Mouse (Mus musculus) MEL (cell line): Measurements from ENCODE around the gene Tmem87b. TPM values are rescaled to one million over a fixed set of nuclear protein-coding genes. Genes with fewer than 3 reads are reported as not detected.

Source experiments
- DNase-seq: peaks from one replicate; pipeline ENCODE4 v3.0.0; 2011; ENCODE audit warnings: low read depth, low spot score
- H3K27ac ChIP-seq: 2 replicates; pipeline ENCODE4 v1.5.1; 2012; ENCODE audit warnings: low read depth, mild to moderate bottlenecking, control low read depth, low read length, moderate library complexity; ENCODE audit not compliant: control insufficient read depth
- H3K27me3 ChIP-seq, 2 experiments: fragments of 150-350 bp in 1 of 2; sonication (generic) in 1 of 2; 2 replicates each; pipeline ENCODE4 v1.6.1; 2012; ENCODE audit warnings: low read length in 2 of 2, mild to moderate bottlenecking in 2 of 2, improper control_type of control experiment in 1 of 2, moderate library complexity in 1 of 2; ENCODE audit not compliant: insufficient read depth in 2 of 2, control insufficient read depth in 1 of 2
- H3K36me3 ChIP-seq, 2 experiments: 2 replicates each; pipeline ENCODE4 v1.6.1; 2012 to 2014; ENCODE audit warnings: low read length in 2 of 2, improper control_type of control experiment in 1 of 2, inconsistent platforms in 1 of 2, mild to moderate bottlenecking in 1 of 2; ENCODE audit not compliant: insufficient read depth in 2 of 2, control insufficient read depth in 1 of 2
- H3K4me1 ChIP-seq, 2 experiments: fragments of 150-350 bp in 1 of 2; sonication (generic) in 1 of 2; 2 replicates each; pipeline ENCODE4 v1.6.1; 2012; ENCODE audit warnings: low read length in 2 of 2, improper control_type of control experiment in 1 of 2, mild to moderate bottlenecking in 1 of 2; ENCODE audit not compliant: insufficient read depth in 2 of 2, control insufficient read depth in 1 of 2
- H3K4me3 ChIP-seq, 2 experiments: fragments of 150-350 bp in 1 of 2; sonication (generic) in 1 of 2; 2 replicates each; pipeline ENCODE4 v1.5.1; 2012; ENCODE audit warnings: low read depth in 2 of 2, low read length in 2 of 2, mild to moderate bottlenecking in 2 of 2, moderate library complexity in 2 of 2, control low read depth in 1 of 2, improper control_type of control experiment in 1 of 2; ENCODE audit not compliant: control insufficient read depth in 1 of 2, insufficient read depth in 1 of 2
- H3K79me2 ChIP-seq: 2 replicates; pipeline ENCODE4 v1.6.1; 2012; ENCODE audit warnings: mild to moderate bottlenecking, low read length, moderate library complexity; ENCODE audit not compliant: control insufficient read depth, poor library complexity, insufficient read depth
- H3K9ac ChIP-seq: 2 replicates; pipeline ENCODE4 v1.6.1; 2012; ENCODE audit warnings: low read depth, mild to moderate bottlenecking, control low read depth, low read length, moderate library complexity; ENCODE audit not compliant: control insufficient read depth, poor library complexity, severe bottlenecking
- H3K9me3 ChIP-seq: fragments of 150-350 bp; sonication (generic); replicated peaks from 2 replicates; pipeline ENCODE4 v1.6.1; 2012; ENCODE audit warnings: mild to moderate bottlenecking, low read length, improper control_type of control experiment, moderate library complexity; ENCODE audit not compliant: insufficient read depth
- CTCF ChIP-seq, 3 experiments: IDR thresholded peaks in 2 of 3; conservative IDR thresholded peaks in 1 of 3; 2 replicates each; pipeline ENCODE4 v1.5.1; 2011 to 2012; ENCODE audit warnings: low read length in 3 of 3, low read depth in 2 of 3, mild to moderate bottlenecking in 2 of 3, improper control_type of control experiment in 1 of 3, inconsistent platforms in 1 of 3, mixed read lengths in 1 of 3, moderate library complexity in 1 of 3; ENCODE audit not compliant: control insufficient read depth in 1 of 3, insufficient read depth in 1 of 3, poor library complexity in 1 of 3, severe bottlenecking in 1 of 3
- ELF1 ChIP-seq: IDR thresholded peaks from 2 replicates; pipeline ENCODE4 v1.6.1; 2014; ENCODE audit warnings: low read depth, mild to moderate bottlenecking, inconsistent platforms, low read length, improper control_type of control experiment, moderate library complexity
- ETS1 ChIP-seq: IDR thresholded peaks from 2 replicates; pipeline ENCODE4 v1.6.1; 2012; ENCODE audit warnings: low read depth, mild to moderate bottlenecking, inconsistent platforms, low read length, improper control_type of control experiment, moderate library complexity
- GABPA ChIP-seq: IDR thresholded peaks from 2 replicates; pipeline ENCODE4 v1.6.1; 2012; ENCODE audit warnings: low read depth, mild to moderate bottlenecking, inconsistent platforms, low read length, improper control_type of control experiment, moderate library complexity
- HCFC1 ChIP-seq: IDR thresholded peaks from 2 replicates; pipeline ENCODE4 v1.6.1; 2012; ENCODE audit warnings: low read depth, mild to moderate bottlenecking, inconsistent platforms, low read length, improper control_type of control experiment, moderate library complexity
- MAFK ChIP-seq: IDR thresholded peaks from 2 replicates; pipeline ENCODE4 v1.6.1; 2011; ENCODE audit warnings: low read depth, mild to moderate bottlenecking, low read length, improper control_type of control experiment, borderline replicate concordance
- MAX ChIP-seq: IDR thresholded peaks from 2 replicates; pipeline ENCODE4 v1.6.1; 2011; ENCODE audit warnings: low read length, improper control_type of control experiment
- MEF2A ChIP-seq: IDR thresholded peaks from 2 replicates; pipeline ENCODE4 v1.6.1; 2014; ENCODE audit warnings: low read depth, mild to moderate bottlenecking, inconsistent platforms, low read length, improper control_type of control experiment; ENCODE audit not compliant: poor library complexity, insufficient replicate concordance, severe bottlenecking; ENCODE audit errors: extremely low read depth
- MXI1 ChIP-seq: IDR thresholded peaks from 2 replicates; pipeline ENCODE4 v1.6.1; 2011; ENCODE audit warnings: mild to moderate bottlenecking, low read depth, low read length, improper control_type of control experiment
- MYB ChIP-seq: IDR thresholded peaks from 2 replicates; pipeline ENCODE4 v1.6.1; 2011; ENCODE audit warnings: mild to moderate bottlenecking, low read depth, low read length, improper control_type of control experiment
- MYC ChIP-seq: IDR thresholded peaks from 2 replicates; pipeline ENCODE4 v1.6.1; 2011; ENCODE audit warnings: low read depth, mild to moderate bottlenecking, low read length, improper control_type of control experiment, moderate library complexity
- NELFE ChIP-seq: IDR thresholded peaks from 2 replicates; pipeline ENCODE4 v1.6.1; 2011; ENCODE audit warnings: low read depth, low read length, improper control_type of control experiment
- NRF1 ChIP-seq: IDR thresholded peaks from 2 replicates; pipeline ENCODE4 v1.6.1; 2014; ENCODE audit warnings: low read depth, mild to moderate bottlenecking, inconsistent platforms, low read length, improper control_type of control experiment, moderate library complexity; ENCODE audit not compliant: poor library complexity, insufficient read depth, severe bottlenecking
- POLR2AphosphoS5 ChIP-seq: IDR thresholded peaks from 2 replicates; pipeline ENCODE4 v1.6.1; 2012; ENCODE audit warnings: low read depth, borderline replicate concordance, mild to moderate bottlenecking, inconsistent platforms, low read length, moderate library complexity, mixed read lengths
- RCOR1 ChIP-seq: IDR thresholded peaks from 2 replicates; pipeline ENCODE4 v1.6.1; 2012; ENCODE audit warnings: low read depth, mild to moderate bottlenecking, inconsistent platforms, low read length, improper control_type of control experiment
- SIN3A ChIP-seq: IDR thresholded peaks from 2 replicates; pipeline ENCODE4 v1.6.1; 2012; ENCODE audit warnings: low read length, improper control_type of control experiment, inconsistent platforms
- SMC3 ChIP-seq: IDR thresholded peaks from 2 replicates; pipeline ENCODE4 v1.6.1; 2011; ENCODE audit warnings: low read depth, low read length, improper control_type of control experiment
- USF1 ChIP-seq: IDR thresholded peaks from 2 replicates; pipeline ENCODE4 v1.6.1; 2014; ENCODE audit warnings: low read depth, mild to moderate bottlenecking, inconsistent platforms, low read length, improper control_type of control experiment, moderate library complexity
- USF2 ChIP-seq, 2 experiments: IDR thresholded peaks; 2 replicates each; pipeline ENCODE4 v1.6.1; 2011 to 2012; ENCODE audit warnings: improper control_type of control experiment in 2 of 2, low read length in 2 of 2, borderline replicate concordance in 1 of 2, inconsistent platforms in 1 of 2, low read depth in 1 of 2, mild to moderate bottlenecking in 1 of 2; ENCODE audit not compliant: insufficient read depth in 1 of 2
- ZKSCAN1 ChIP-seq: IDR thresholded peaks from 2 replicates; pipeline ENCODE4 v1.6.1; 2012; ENCODE audit warnings: low read depth, mild to moderate bottlenecking, inconsistent platforms, low read length, improper control_type of control experiment, moderate library complexity
- ZNF384 ChIP-seq: IDR thresholded peaks from 2 replicates; pipeline ENCODE4 v1.6.1; 2012; ENCODE audit warnings: low read depth, mild to moderate bottlenecking, inconsistent platforms, low read length, improper control_type of control experiment
- polyA plus RNA-seq, 2 experiments: library from polyadenylated mRNA; stranded (reverse) in 1 of 2; unstranded in 1 of 2; fragments of >175 nt in 1 of 2; fragments of >200 nt in 1 of 2; gene quantifications; 2 replicates each; pipeline versions ENCODE4 v1.2.1 to v1.2.4; 2012; ENCODE audit warnings: low replicate concordance in 2 of 2, low read depth in 1 of 2; ENCODE audit not compliant: insufficient read length in 2 of 2, insufficient read depth in 1 of 2, missing spikeins in 1 of 2
- total RNA-seq: library from RNA; depleted of rRNA; stranded (reverse); fragments of 300-350 nt; gene quantifications from 2 replicates; pipeline ENCODE4 v1.2.3, GENCODE M21; 2012

Tmem87b gene
- total and polyA plus RNA-seq, 3 experiments = 3.9 to 4.8 TPM; not detected in 1

- no peak for TF ChIP-seq POLR2AphosphoS5
- TF ChIP-seq ETS1 = peak; percentile 41; the same call in 1 of the 2 replicates
- TF ChIP-seq GABPA = no peak
- no peak for TF ChIP-seq USF2 (IDR thresholded peaks at IDR 0.05; ENCODE audit: borderline replicate concordance in 1 of 2, insufficient read depth in 1 of 2, low read depth in 1 of 2, low read length in 2 of 2)
- TF ChIP-seq, all 39 proteins: peak for 7
These were observed 24.5 kb downstream of the Tmem87b start (continued) for GRCm38 (mm10) chr2:128842437-128842836.

GRCm38 (mm10) chr2:128850036-128850435, 32.1 kb downstream of the Tmem87b start:
- Histone ChIP-seq H3K36me3 (peaks cover 0 to 4% of the 10 kb centered on the region in 2 experiments; a peak in 1 of 4 replicates), H3K79me2 (no peaks in the 10 kb centered on the region), H3K9ac (no peak overlapping the region), H3K27me3 (no peaks in the 10 kb centered on the region), H3K9me3 (no peaks in the 10 kb centered on the region), H3K27ac (no peak overlapping the region), H3K4me3 (no peak overlapping the region), H3K4me1 (peaks cover 0 to 4% of the 10 kb centered on the region in 2 experiments; a peak in 1 of 4 replicates)
- DNase-seq = no peak
- TF ChIP-seq MXI1 (no peak), ZNF384 (no peak), SIN3A (no peak), MAFK (no peak), ELF1 (no peak), NELFE (no peak), ZKSCAN1 (no peak), NRF1 (no peak), MYC (no peak), GABPA (no peak), CTCF (IDR thresholded peaks at IDR 0.05 in 2 of 3, conservative IDR thresholded peaks at IDR 0.05 in 1 of 3; ENCODE audit: control insufficient read depth in 1 of 3, insufficient read depth in 1 of 3, low read depth in 2 of 3, low read length in 3 of 3, poor library complexity in 1 of 3, severe bottlenecking in 1 of 3) (no peak), MAX (no peak), SMC3 (no peak), MEF2A (no peak), RCOR1 (no peak), MYB (no peak), HCFC1 (no peak), ETS1 (no peak), USF1 (no peak)
